Mouse (Mus musculus): ENCODE data around the gene Sh3pxd2a. TPM values are rescaled to one million over a fixed set of nuclear protein-coding genes. Genes with fewer than 3 reads are reported as not detected.
A peak's percentile ranks its signal among the peaks of the same experiment; 100 is the strongest.

Sh3pxd2a gene
- total and polyA plus RNA-seq, 3 experiments = 36.1 to 53.2 (median 52.3) TPM

- intact Hi-C loops (cut with DNase I) = no loop called here
- no peak for DNase-seq
- H3K4me1 ChIP-seq (ENCODE audit: control insufficient read depth, insufficient read depth, low read length) = peaks cover 12% of the 10 kb centered on the region
- no peak overlapping the region for H3K9ac ChIP-seq (ENCODE audit: low read depth, low read length)
- TF ChIP-seq CTCF (IDR thresholded peaks at IDR 0.05) (no peak), EP300 (IDR thresholded peaks at IDR 0.05; ENCODE audit: insufficient read depth, low read depth, low read length) (no peak), POLR2A (IDR thresholded peaks at IDR 0.05; ENCODE audit: insufficient read depth, low read depth, low read length) (no peak)
- H3K27me3 ChIP-seq (ENCODE audit: control insufficient read depth, insufficient read depth, low read length) = no peaks in the 10 kb centered on the region
- H3K79me2 ChIP-seq (replicated peaks; ENCODE audit: control insufficient read depth, insufficient read depth, low read length) = peaks cover 2% of the 10 kb centered on the region; the same call in 1 of the 2 replicates
- WGBS = 86% methylated on average over 1 of the region's 1 CpGs
- H3K27ac ChIP-seq = no peak overlapping the region
- H3K36me3 ChIP-seq (ENCODE audit: control insufficient read depth, insufficient read depth, low read length) = no peaks in the 10 kb centered on the region
- H3K4me3 ChIP-seq = no peak overlapping the region
Measured at GRCm38 (mm10) chr19:47329102-47329501, 135.1 kb downstream of the Sh3pxd2a start.

GRCm38 (mm10) chr19:47327896-47328882 lies 136.0 kb downstream of the Sh3pxd2a start:
- WGBS = 40% methylated on average over 11 of the region's 11 CpGs
- Histone ChIP-seq H3K4me1 (ENCODE audit: control insufficient read depth, insufficient read depth, low read length) (peaks cover 12% of the 10 kb centered on the region), H3K9ac (ENCODE audit: low read depth, low read length) (no peak overlapping the region)

GRCm38 (mm10) chr19:47325881-47326280 lies 138.3 kb downstream of the Sh3pxd2a start:
- H3K4me3 ChIP-seq = no peak overlapping the region
- H3K4me1 ChIP-seq (ENCODE audit: control insufficient read depth, insufficient read depth, low read length) = peaks cover 16% of the 10 kb centered on the region
- H3K36me3 ChIP-seq (ENCODE audit: control insufficient read depth, insufficient read depth, low read length) = no peaks in the 10 kb centered on the region
- WGBS = 37% methylated on average over 5 of the region's 5 CpGs
- H3K9ac ChIP-seq (ENCODE audit: low read depth, low read length) = no peak overlapping the region
- no peak overlapping the region; the same call in 1 of the 2 replicates for H3K27ac ChIP-seq
- intact Hi-C loops (cut with DNase I) = no loop called here
- H3K79me2 ChIP-seq (replicated peaks; ENCODE audit: control insufficient read depth, insufficient read depth, low read length) = peaks cover 2% of the 10 kb centered on the region; the same call in 1 of the 2 replicates
- no peaks in the 10 kb centered on the region for H3K27me3 ChIP-seq (ENCODE audit: control insufficient read depth, insufficient read depth, low read length)
- TF ChIP-seq EP300 (IDR thresholded peaks at IDR 0.05; ENCODE audit: insufficient read depth, low read depth, low read length) (no peak), POLR2A (IDR thresholded peaks at IDR 0.05; ENCODE audit: insufficient read depth, low read depth, low read length) (no peak), CTCF (IDR thresholded peaks at IDR 0.05) (peak; percentile 76)
- DNase-seq = peak in 1 of 2 experiments; percentile 47

More at GRCm38 (mm10) chr19:47327896-47328882, 136.0 kb downstream of the Sh3pxd2a start:
- Histone ChIP-seq H3K79me2 (replicated peaks; ENCODE audit: control insufficient read depth, insufficient read depth, low read length) (peaks cover 2% of the 10 kb centered on the region; the same call in 1 of the 2 replicates), H3K27me3 (ENCODE audit: control insufficient read depth, insufficient read depth, low read length) (no peaks in the 10 kb centered on the region), H3K4me3 (no peak overlapping the region), H3K27ac (no peak overlapping the region), H3K36me3 (ENCODE audit: control insufficient read depth, insufficient read depth, low read length) (no peaks in the 10 kb centered on the region)
- no peak for TF ChIP-seq POLR2A (IDR thresholded peaks at IDR 0.05; ENCODE audit: insufficient read depth, low read depth, low read length)
- TF ChIP-seq EP300 (IDR thresholded peaks at IDR 0.05; ENCODE audit: insufficient read depth, low read depth, low read length) = no peak
- no peak for TF ChIP-seq CTCF (IDR thresholded peaks at IDR 0.05)
- DNase-seq = peak in 1 of 2 experiments; percentile 44
- intact Hi-C loops (cut with DNase I) = no loop called here

- intact Hi-C loops (cut with DNase I) = no loop called here
- Histone ChIP-seq H3K79me2 (replicated peaks; ENCODE audit: control insufficient read depth, insufficient read depth, low read length) (no peaks in the 10 kb centered on the region), H3K4me3 (no peak overlapping the region), H3K9ac (ENCODE audit: low read depth, low read length) (no peak overlapping the region), H3K36me3 (ENCODE audit: control insufficient read depth, insufficient read depth, low read length) (no peaks in the 10 kb centered on the region), H3K27me3 (ENCODE audit: control insufficient read depth, insufficient read depth, low read length) (no peaks in the 10 kb centered on the region), H3K27ac (no peak overlapping the region), H3K4me1 (ENCODE audit: control insufficient read depth, insufficient read depth, low read length) (peaks cover 18% of the 10 kb centered on the region)
- TF ChIP-seq POLR2A (IDR thresholded peaks at IDR 0.05; ENCODE audit: insufficient read depth, low read depth, low read length) = no peak
- no peak for TF ChIP-seq CTCF (IDR thresholded peaks at IDR 0.05)
- TF ChIP-seq EP300 (IDR thresholded peaks at IDR 0.05; ENCODE audit: insufficient read depth, low read depth, low read length) = no peak
- DNase-seq = peak in 1 of 2 experiments; percentile 50
- 64% methylated on average over 11 of the region's 11 CpGs for WGBS
Measured at GRCm38 (mm10) chr19:47323096-47323849, 140.9 kb downstream of the Sh3pxd2a start.

GRCm38 (mm10) chr19:47320331-47320668 lies 143.9 kb downstream of the Sh3pxd2a start:
- peak; percentile 81 to 82 for DNase-seq
- H3K4me1 ChIP-seq (ENCODE audit: control insufficient read depth, insufficient read depth, low read length) = peaks cover 31% of the 10 kb centered on the region
- H3K36me3 ChIP-seq (ENCODE audit: control insufficient read depth, insufficient read depth, low read length) = no peaks in the 10 kb centered on the region
- no peaks in the 10 kb centered on the region for H3K79me2 ChIP-seq (replicated peaks; ENCODE audit: control insufficient read depth, insufficient read depth, low read length)
- peak overlapping the region; percentile 29 for H3K9ac ChIP-seq (ENCODE audit: low read depth, low read length)
- no peaks in the 10 kb centered on the region for H3K27me3 ChIP-seq (ENCODE audit: control insufficient read depth, insufficient read depth, low read length)
- WGBS = 26% methylated on average over 8 of the region's 8 CpGs
- H3K27ac ChIP-seq = peak overlapping the region; percentile 74
- intact Hi-C loops (cut with DNase I) = no loop called here
- H3K4me3 ChIP-seq = peak overlapping the region; percentile 25
- TF ChIP-seq CTCF (IDR thresholded peaks at IDR 0.05) = no peak
- 0 out of 2 replicates have a peak, but pooled peaks have one; percentile 43 for TF ChIP-seq POLR2A (IDR thresholded peaks at IDR 0.05; ENCODE audit: insufficient read depth, low read depth, low read length)

Data from heart, adult 2 months (tissue).